Mouse (Mus musculus): ENCODE results near the gene Spata7.

GRCm38 (mm10) chr12:98683171-98683570 is 55.2 kb downstream of the Spata7 start:
- TF ChIP-seq GATA1 (IDR thresholded peaks at IDR 0.05; ENCODE audit: borderline replicate concordance, low read length) (no peak), FLI1 (IDR thresholded peaks at IDR 0.05; ENCODE audit: low read length) (no peak)
